Mouse (Mus musculus) gastrocnemius, postnatal 10 days (tissue): ENCODE measurements around the gene Tubb4b. TPM values are rescaled to one million over a fixed set of nuclear protein-coding genes. Genes with fewer than 3 reads are reported as not detected.

Experiments
- total RNA-seq, 2 experiments: library from RNA; stranded (reverse); gene quantifications; 2 replicates each; pipeline ENCODE4 v1.2.3; 2021

Gene Tubb4b
- total RNA-seq, 2 experiments from 2014 or later = 470 to 500 TPM

Other genes starting within 250 kb of the Tubb4b start
- gene Mrpl41, start 249.6 kb downstream of the Tubb4b start, total RNA-seq = 10 to 100 TPM; 47.5 to 53.0 TPM
- 10 to 100 TPM; 18.0 to 19.3 TPM for gene Pnpla7, start 248.7 kb downstream of the Tubb4b start, total RNA-seq
- gene Nsmf, start 170.3 kb downstream of the Tubb4b start, total RNA-seq = 10 to 100 TPM; 25.8 to 36.1 TPM
- not detected for gene Entpd8, start 144.4 kb downstream of the Tubb4b start, total RNA-seq
- not detected for gene Noxa1, start 129.6 kb downstream of the Tubb4b start, total RNA-seq
- 10 to 100 TPM; 14.9 to 17.4 TPM for gene Nrarp, start 43.9 kb downstream of the Tubb4b start, total RNA-seq
- 1 to 10 TPM; 1.9 to 2.9 TPM for gene Tor4a, start 27.8 kb downstream of the Tubb4b start, total RNA-seq
- 10 to 100 TPM; 31.1 to 40.5 TPM for gene Nelfb, start 13.2 kb downstream of the Tubb4b start, total RNA-seq
- gene Stpg3, start 10.1 kb downstream of the Tubb4b start, total RNA-seq = not detected
- not detected for gene Fam166a, start 6.0 kb downstream of the Tubb4b start, total RNA-seq
- gene Slc34a3, start 9.7 kb upstream of the Tubb4b start, total RNA-seq = not detected
- gene Rnf224, start 12.1 kb upstream of the Tubb4b start, total RNA-seq = not detected
- gene Rnf208, start 17.6 kb upstream of the Tubb4b start, total RNA-seq = 1 to 10 TPM; 1.9 to 2.2 TPM
- gene Cysrt1, start 17.8 kb upstream of the Tubb4b start, total RNA-seq = not detected
- 1 to 10 TPM; 1.3 to 1.4 TPM for gene AL732309.1, start 22.2 kb upstream of the Tubb4b start, total RNA-seq
- gene Tmem203, start 30.7 kb upstream of the Tubb4b start, total RNA-seq = 10 to 100 TPM; 14.9 to 16.0 TPM
- gene Tprn, start 37.9 kb upstream of the Tubb4b start, total RNA-seq = 1 to 10 TPM; 4.7 to 6.8 TPM
- gene Ssna1, start 47.7 kb upstream of the Tubb4b start, total RNA-seq = 10 to 100 TPM; 39.5 to 40.3 TPM
- gene Anapc2, start 47.8 kb upstream of the Tubb4b start, total RNA-seq = 10 to 100 TPM; 35.2 to 52.2 TPM
- gene Tmem210, start 63.4 kb upstream of the Tubb4b start, total RNA-seq = not detected
- under 1 TPM in 1 of 2 experiments, not detected in 1; 0.26 TPM for gene Lrrc26, start 65.2 kb upstream of the Tubb4b start, total RNA-seq
- gene Grin1, start 94.5 kb upstream of the Tubb4b start, total RNA-seq = under 1 TPM; 0.47 to 0.63 TPM
- 10 to 100 TPM; 21.0 to 25.2 TPM for gene Man1b1, start 107.6 kb upstream of the Tubb4b start, total RNA-seq
- gene Dpp7, start 131.7 kb upstream of the Tubb4b start, total RNA-seq = 1 to 10 TPM; 7.9 to 9.5 TPM
- 1 to 10 TPM; 9.0 to 9.8 TPM for gene Uap1l1, start 141.0 kb upstream of the Tubb4b start, total RNA-seq
- gene Sapcd2, start 147.6 kb upstream of the Tubb4b start, total RNA-seq = 1 to 10 TPM; 2.1 to 3.7 TPM
- 10 to 100 TPM; 29.9 to 30.5 TPM for gene Entpd2, start 171.2 kb upstream of the Tubb4b start, total RNA-seq
- gene Npdc1, start 174.6 kb upstream of the Tubb4b start, total RNA-seq = 10 to 100 TPM; 25.2 to 37.3 TPM
- not detected for gene Fut7, start 198.6 kb upstream of the Tubb4b start, total RNA-seq
- gene Abca2, start 204.0 kb upstream of the Tubb4b start, total RNA-seq = 10 to 100 TPM; 10.4 to 14.1 TPM
- under 1 TPM in 1 of 2 experiments, not detected in 1; 0.52 TPM for gene Clic3, start 232.1 kb upstream of the Tubb4b start, total RNA-seq
- 10 to 100 TPM; 23.5 to 25.2 TPM for gene Paxx, start 236.4 kb upstream of the Tubb4b start, total RNA-seq
- 1 to 10 TPM; 1.7 to 9.6 TPM for gene Ptgds, start 245.3 kb upstream of the Tubb4b start, total RNA-seq